Mouse (Mus musculus): ENCODE measurements at regions not wholly inside any gene's neighbourhood (a gene's known extent, or its start where the extent isn't known, plus 50 kb on each side); places are given as distances from the start of the nearest gene placed in this dataset.

DNA sequence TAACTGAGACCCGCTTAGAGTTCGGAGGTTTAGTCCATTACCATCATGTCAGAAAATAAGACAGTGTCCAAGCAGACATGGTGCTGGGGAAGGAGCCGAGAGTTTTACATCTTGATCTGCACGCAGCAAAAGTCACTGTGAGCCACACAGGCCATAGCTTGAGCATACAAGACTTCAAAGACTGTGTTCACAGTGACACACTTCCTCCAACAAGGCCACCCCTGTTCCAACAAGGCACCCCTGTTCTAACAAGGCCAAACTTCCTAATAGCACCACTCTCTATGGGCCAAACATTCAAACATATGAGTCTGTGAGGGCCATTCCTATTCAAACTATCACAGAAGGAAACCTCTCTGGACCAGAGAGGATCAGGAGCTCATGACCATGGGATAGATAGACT lies 171.5 kb upstream of the Kif2a start:
- TF ChIP-seq RAD21 (IDR thresholded peaks at IDR 0.05; ENCODE audit: low read depth, low read length) (no peak), GATA1 (IDR thresholded peaks at IDR 0.05; ENCODE audit: low read depth, low read length) (no peak), POLR2A (IDR thresholded peaks at IDR 0.05; ENCODE audit: control insufficient read depth in 1 of 2, insufficient read depth in 1 of 2, low read depth in 1 of 2, low read length in 2 of 2, poor library complexity in 1 of 2) (no peak), POLR2AphosphoS5 (IDR thresholded peaks at IDR 0.05; ENCODE audit: borderline replicate concordance, low read depth, low read length) (no peak), CTCF (IDR thresholded peaks at IDR 0.05 in 2 of 3, conservative IDR thresholded peaks at IDR 0.05 in 1 of 3; ENCODE audit: control insufficient read depth in 1 of 3, insufficient read depth in 1 of 3, low read depth in 2 of 3, low read length in 3 of 3, poor library complexity in 1 of 3, severe bottlenecking in 1 of 3) (no peak), MXI1 (IDR thresholded peaks at IDR 0.05; ENCODE audit: low read depth, low read length) (no peak), RCOR1 (IDR thresholded peaks at IDR 0.05; ENCODE audit: low read depth, low read length) (no peak), ELF1 (IDR thresholded peaks at IDR 0.05; ENCODE audit: low read depth, low read length) (no peak)
